Mouse (Mus musculus) brain, embryonic 18.5 days (tissue): ENCODE measurements at regions not wholly inside any gene's neighbourhood (a gene's known extent, or its start where the extent isn't known, plus 50 kb on each side); places are given as distances from the start of the nearest gene placed in this dataset.

Experiments used
- DNase-seq: peaks from one replicate; pipeline ENCODE4 v3.0.0-alpha.2; 2012; ENCODE audit warnings: low read depth, low spot score

DNA sequence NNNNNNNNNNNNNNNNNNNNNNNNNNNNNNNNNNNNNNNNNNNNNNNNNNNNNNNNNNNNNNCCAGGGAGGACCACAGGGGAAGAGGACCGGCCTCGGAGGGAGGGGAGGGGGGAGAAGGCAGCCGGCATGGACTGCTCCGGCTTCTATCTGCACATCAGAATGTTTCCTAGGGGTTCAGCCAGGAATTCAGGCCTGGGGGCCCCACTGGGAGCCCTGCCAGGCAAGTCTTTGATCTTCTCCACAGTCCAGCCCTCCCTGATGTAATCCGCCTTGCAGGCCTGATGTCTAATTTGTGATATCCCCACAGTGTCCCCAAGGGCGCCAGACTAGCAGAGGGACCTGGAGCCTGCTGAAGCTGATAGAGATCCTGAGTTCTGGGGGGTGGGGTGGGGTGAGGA is 57.1 kb upstream of the Tbx3 start:
- DNase-seq: peak; percentile 6

DNA sequence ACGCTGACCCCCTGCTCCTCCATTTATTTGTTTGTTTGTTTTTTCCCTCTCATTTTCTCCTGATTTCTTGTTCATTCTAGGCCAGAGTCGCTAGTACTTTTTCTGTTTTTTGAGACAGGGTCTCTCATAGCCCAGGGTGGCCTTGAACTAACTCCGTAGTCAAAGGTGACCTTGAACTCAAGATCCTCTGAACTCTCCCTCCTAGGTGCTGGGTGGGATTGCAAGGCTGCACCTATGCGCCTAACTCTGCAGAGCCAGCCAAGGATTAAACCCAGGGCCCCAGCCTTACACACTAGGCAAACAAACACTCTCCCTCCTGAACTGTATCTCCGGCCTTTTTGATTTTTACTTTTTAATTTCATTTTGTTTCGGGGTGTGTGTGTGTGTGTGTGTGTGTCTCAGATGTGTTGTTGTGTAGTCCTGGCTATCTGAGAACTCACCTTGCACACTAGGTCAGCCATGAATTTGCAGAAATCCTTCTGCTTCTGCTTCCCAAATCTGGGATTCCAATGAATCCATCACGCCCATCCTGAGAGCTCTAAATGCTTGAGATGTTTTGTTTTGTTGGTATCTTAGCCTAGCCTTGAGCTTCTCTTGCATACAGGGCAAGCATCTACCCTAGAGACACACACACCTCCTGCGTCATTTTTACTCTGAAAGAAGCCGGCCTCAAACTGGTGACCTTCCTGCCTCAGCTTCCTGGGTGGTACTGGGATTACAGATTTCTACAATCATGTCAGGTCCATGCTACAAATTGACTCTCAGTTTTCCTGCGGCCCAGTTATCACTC is 56.3 kb upstream of the Tbx3 start:
- no peak for DNase-seq

DNA sequence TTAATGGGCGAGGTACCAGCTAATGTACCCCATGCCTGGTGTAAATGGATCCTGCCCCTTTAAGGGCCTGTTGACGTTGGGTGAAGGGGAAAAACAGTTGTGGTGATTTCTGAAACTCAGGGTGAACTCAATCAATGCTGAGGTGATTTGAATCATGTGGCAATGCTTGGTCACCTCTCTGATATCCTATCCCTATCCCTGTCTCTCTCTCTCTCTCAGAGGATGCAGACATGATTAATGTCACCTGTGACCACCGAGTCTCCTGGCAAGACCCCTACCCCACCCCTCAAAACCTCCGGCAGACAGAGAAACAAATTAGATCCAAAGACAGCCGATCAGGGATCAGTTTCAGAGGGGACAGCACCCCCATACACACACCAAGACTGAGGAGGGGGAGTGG is 54.8 kb upstream of the Tbx3 start:
- DNase-seq: no peak

DNA sequence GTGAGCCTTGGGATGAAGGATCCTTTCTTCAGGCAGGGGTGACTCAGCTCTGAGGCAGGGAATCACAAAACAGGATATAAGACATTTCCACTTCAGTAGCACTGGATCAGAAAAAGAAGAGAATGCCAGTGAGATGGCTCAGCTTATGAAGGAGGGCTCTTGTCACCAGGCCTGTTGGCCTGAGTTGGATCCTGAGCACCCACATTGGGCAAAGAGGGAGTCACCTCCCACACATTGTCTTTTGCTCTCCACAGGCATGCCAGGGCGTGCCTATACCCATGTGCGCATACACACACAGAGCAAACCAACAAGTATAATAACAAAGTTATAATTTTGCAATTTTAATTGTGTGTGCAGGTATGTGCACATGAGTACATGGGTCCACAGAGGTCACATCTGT is 52.6 kb upstream of the Tbx3 start:
- no peak for DNase-seq

DNA sequence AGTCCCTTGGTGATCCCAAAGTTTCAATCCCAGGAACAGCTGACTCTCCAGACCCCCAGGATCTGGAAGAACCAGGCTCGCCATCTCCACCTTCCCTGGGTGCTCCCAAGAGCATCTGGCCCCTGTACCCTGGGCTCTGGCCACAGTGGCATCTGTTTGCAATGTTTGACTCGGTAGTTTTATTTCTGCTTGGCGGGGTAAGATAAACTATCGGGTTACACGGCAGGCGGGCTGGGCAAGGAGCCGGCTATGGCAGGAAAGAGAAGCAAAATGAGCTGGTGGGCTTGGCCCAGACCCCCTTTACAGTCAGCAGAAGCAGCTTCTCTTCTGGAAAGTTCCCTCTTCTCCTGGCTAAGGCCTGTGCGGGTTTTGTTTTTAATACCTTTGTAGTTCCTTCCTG is 50.6 kb upstream of the Tbx3 start:
- DNase-seq: no peak
